Mouse (Mus musculus) cerebellum, adult 9-10 months (tissue): ENCODE data around the gene Vmn2r60.
"Not testable (repeated sequence)": the region's sequence is repeated elsewhere in the genome, so short reads cannot be mapped to it uniquely, and the experiment has no call there.

Source experiments
- DNase-seq: peaks from one replicate; pipeline ENCODE4 v3.0.0; 2022

Gene Vmn2r60

GRCm38 (mm10) chr7:42107470-42107869, at the start of gene Vmn2r60:
TSS of gene Vmn2r60 (plus strand) at chr7:42107770.
- DNase-seq, result no peak

GRCm38 (mm10) chr7:42058923-42059322, 48.6 kb upstream of the Vmn2r60 start, which contains the start of gene Vmn2r59:
TSS of gene Vmn2r59 (minus strand) at chr7:42059023.
- no peak for DNase-seq

GRCm38 (mm10) chr7:42107061-42107460, 509 bp upstream of the Vmn2r60 start:
- not testable (repeated sequence) for DNase-seq
